Mouse (Mus musculus): Measurements from ENCODE around the gene Sipa1l1. TPM values are rescaled to one million over a fixed set of nuclear protein-coding genes. Genes with fewer than 3 reads are reported as not detected.

Gene Sipa1l1
- polyA plus RNA-seq, 1 experiment from 2014 or later: 25.9 TPM

GRCm38 (mm10) chr12:82306035-82306434 lies 136.9 kb downstream of the Sipa1l1 start:
- no peak overlapping the region for H3K9ac ChIP-seq (ENCODE audit: low read length)
- H3K4me1 ChIP-seq (replicated peaks; ENCODE audit: control insufficient read depth, insufficient read depth, low read length): 0 out of 2 replicates have a peak, but pooled peaks cover 2% of the 10 kb centered on the region
- no peak overlapping the region for H3K4me2 ChIP-seq (ENCODE audit: low read depth, low read length)
- H3K4me3 ChIP-seq (ENCODE audit: low read length): no peak overlapping the region
- H3K27me3 ChIP-seq (ENCODE audit: control insufficient read depth, insufficient read depth, low read depth, low read length): no peaks in the 10 kb centered on the region
- 64% methylated on average over 4 of the region's 4 CpGs for WGBS
- H3K27ac ChIP-seq (ENCODE audit: low read length): no peak overlapping the region
- H3K36me3 ChIP-seq (ENCODE audit: control insufficient read depth, insufficient read depth, low read length): no peaks in the 10 kb centered on the region
- ATAC-seq (ENCODE audit: low read depth): no peak
- H3K9me3 ChIP-seq (ENCODE audit: control insufficient read depth, low read length): no peaks in the 10 kb centered on the region

- no peak overlapping the region for H3K9ac ChIP-seq (ENCODE audit: low read length)
- 83% methylated on average over 2 of the region's 2 CpGs for WGBS
- H3K9me3 ChIP-seq (ENCODE audit: control insufficient read depth, low read length): no peaks in the 10 kb centered on the region
- no peak overlapping the region for H3K4me2 ChIP-seq (ENCODE audit: low read depth, low read length)
- no peak overlapping the region for H3K4me3 ChIP-seq (ENCODE audit: low read length)
- H3K4me1 ChIP-seq (replicated peaks; ENCODE audit: control insufficient read depth, insufficient read depth, low read length): no peaks in the 10 kb centered on the region
- no peaks in the 10 kb centered on the region for H3K27me3 ChIP-seq (ENCODE audit: control insufficient read depth, insufficient read depth, low read depth, low read length)
- ATAC-seq (ENCODE audit: low read depth): no peak
- no peaks in the 10 kb centered on the region for H3K36me3 ChIP-seq (ENCODE audit: control insufficient read depth, insufficient read depth, low read length)
- 0 out of 2 replicates have a peak overlapping the region, but pooled peaks have one; percentile 5 for H3K27ac ChIP-seq (ENCODE audit: low read length)
Measured at GRCm38 (mm10) chr12:82311593-82311992, 142.5 kb downstream of the Sipa1l1 start.

- no peak overlapping the region for H3K4me2 ChIP-seq (ENCODE audit: low read depth, low read length)
- H3K27ac ChIP-seq (ENCODE audit: low read length): peak overlapping the region; percentile 5; the same call in 1 of the 2 replicates
- ATAC-seq (ENCODE audit: low read depth): no peak; the same call in 1 of the 2 replicates
- H3K9ac ChIP-seq (ENCODE audit: low read length): no peak overlapping the region
- no peaks in the 10 kb centered on the region for H3K36me3 ChIP-seq (ENCODE audit: control insufficient read depth, insufficient read depth, low read length)
- H3K4me3 ChIP-seq (ENCODE audit: low read length): no peak overlapping the region
- H3K4me1 ChIP-seq (replicated peaks; ENCODE audit: control insufficient read depth, insufficient read depth, low read length): no peaks in the 10 kb centered on the region
- 79% methylated on average over 17 of the region's 17 CpGs for WGBS
- no peaks in the 10 kb centered on the region for H3K27me3 ChIP-seq (ENCODE audit: control insufficient read depth, insufficient read depth, low read depth, low read length)
- H3K9me3 ChIP-seq (ENCODE audit: control insufficient read depth, low read length): no peaks in the 10 kb centered on the region
Measured at GRCm38 (mm10) chr12:82312091-82312820, 143.1 kb downstream of the Sipa1l1 start.

- Histone ChIP-seq H3K4me3 (ENCODE audit: low read length) (no peak overlapping the region), H3K4me1 (replicated peaks; ENCODE audit: control insufficient read depth, insufficient read depth, low read length) (no peaks in the 10 kb centered on the region), H3K27ac (ENCODE audit: low read length) (no peak overlapping the region), H3K36me3 (ENCODE audit: control insufficient read depth, insufficient read depth, low read length) (no peaks in the 10 kb centered on the region), H3K9me3 (ENCODE audit: control insufficient read depth, low read length) (no peaks in the 10 kb centered on the region), H3K27me3 (ENCODE audit: control insufficient read depth, insufficient read depth, low read depth, low read length) (no peaks in the 10 kb centered on the region), H3K4me2 (ENCODE audit: low read depth, low read length) (no peak overlapping the region), H3K9ac (ENCODE audit: low read length) (no peak overlapping the region)
- ATAC-seq (ENCODE audit: low read depth): no peak
- 89% methylated on average over 3 of the region's 3 CpGs for WGBS
Measured at GRCm38 (mm10) chr12:82313091-82313490, 144.0 kb downstream of the Sipa1l1 start.

- Histone ChIP-seq H3K4me3 (ENCODE audit: low read length) (no peak overlapping the region), H3K4me2 (ENCODE audit: low read depth, low read length) (no peak overlapping the region), H3K9ac (ENCODE audit: low read length) (no peak overlapping the region), H3K27ac (ENCODE audit: low read length) (no peak overlapping the region), H3K27me3 (ENCODE audit: control insufficient read depth, insufficient read depth, low read depth, low read length) (no peaks in the 10 kb centered on the region), H3K36me3 (ENCODE audit: control insufficient read depth, insufficient read depth, low read length) (no peaks in the 10 kb centered on the region), H3K9me3 (ENCODE audit: control insufficient read depth, low read length) (no peaks in the 10 kb centered on the region), H3K4me1 (replicated peaks; ENCODE audit: control insufficient read depth, insufficient read depth, low read length) (0 out of 2 replicates have a peak, but pooled peaks cover 2% of the 10 kb centered on the region)
- 81% methylated on average over 7 of the region's 7 CpGs for WGBS
- ATAC-seq (ENCODE audit: low read depth): no peak
Measured at GRCm38 (mm10) chr12:82319436-82320131, 150.5 kb downstream of the Sipa1l1 start.

- H3K4me2 ChIP-seq (ENCODE audit: low read depth, low read length): no peak overlapping the region
- no peak overlapping the region for H3K4me3 ChIP-seq (ENCODE audit: low read length)
- no peaks in the 10 kb centered on the region for H3K27me3 ChIP-seq (ENCODE audit: control insufficient read depth, insufficient read depth, low read depth, low read length)
- no peaks in the 10 kb centered on the region for H3K36me3 ChIP-seq (ENCODE audit: control insufficient read depth, insufficient read depth, low read length)
- no peak for ATAC-seq (ENCODE audit: low read depth)
- H3K9me3 ChIP-seq (ENCODE audit: control insufficient read depth, low read length): no peaks in the 10 kb centered on the region
- no peak overlapping the region for H3K27ac ChIP-seq (ENCODE audit: low read length)
- 40% methylated on average over 3 of the region's 3 CpGs for WGBS
- no peak overlapping the region for H3K9ac ChIP-seq (ENCODE audit: low read length)
- 0 out of 2 replicates have a peak, but pooled peaks cover 2% of the 10 kb centered on the region for H3K4me1 ChIP-seq (replicated peaks; ENCODE audit: control insufficient read depth, insufficient read depth, low read length)
Measured at GRCm38 (mm10) chr12:82320204-82320603, 151.1 kb downstream of the Sipa1l1 start.

- no peak overlapping the region for H3K9ac ChIP-seq (ENCODE audit: low read length)
- no peaks in the 10 kb centered on the region for H3K36me3 ChIP-seq (ENCODE audit: control insufficient read depth, insufficient read depth, low read length)
- H3K9me3 ChIP-seq (ENCODE audit: control insufficient read depth, low read length): no peaks in the 10 kb centered on the region
- H3K4me1 ChIP-seq (replicated peaks; ENCODE audit: control insufficient read depth, insufficient read depth, low read length): peaks cover 3% of the 10 kb centered on the region
- no peak overlapping the region for H3K27ac ChIP-seq (ENCODE audit: low read length)
- H3K4me2 ChIP-seq (ENCODE audit: low read depth, low read length): no peak overlapping the region
- ATAC-seq (ENCODE audit: low read depth): no peak
- WGBS: 86% methylated on average over 8 of the region's 8 CpGs
- no peak overlapping the region for H3K4me3 ChIP-seq (ENCODE audit: low read length)
- no peaks in the 10 kb centered on the region for H3K27me3 ChIP-seq (ENCODE audit: control insufficient read depth, insufficient read depth, low read depth, low read length)
Measured at GRCm38 (mm10) chr12:82321397-82321796, 152.3 kb downstream of the Sipa1l1 start.

GRCm38 (mm10) chr12:82321855-82322254 lies 152.7 kb downstream of the Sipa1l1 start:
- H3K9ac ChIP-seq (ENCODE audit: low read length): no peak overlapping the region
- 0 out of 2 replicates have a peak, but pooled peaks have one; percentile 38 for ATAC-seq (ENCODE audit: low read depth)
- H3K4me2 ChIP-seq (ENCODE audit: low read depth, low read length): no peak overlapping the region
- no peaks in the 10 kb centered on the region for H3K36me3 ChIP-seq (ENCODE audit: control insufficient read depth, insufficient read depth, low read length)
- H3K4me1 ChIP-seq (replicated peaks; ENCODE audit: control insufficient read depth, insufficient read depth, low read length): peaks cover 6% of the 10 kb centered on the region
- H3K9me3 ChIP-seq (ENCODE audit: control insufficient read depth, low read length): no peaks in the 10 kb centered on the region
- WGBS: 95% methylated on average over 2 of the region's 2 CpGs
- H3K27ac ChIP-seq (ENCODE audit: low read length): no peak overlapping the region
- no peaks in the 10 kb centered on the region for H3K27me3 ChIP-seq (ENCODE audit: control insufficient read depth, insufficient read depth, low read depth, low read length)
- no peak overlapping the region for H3K4me3 ChIP-seq (ENCODE audit: low read length)

- no peak overlapping the region; the same call in 1 of the 2 replicates for H3K9ac ChIP-seq (ENCODE audit: low read length)
- no peaks in the 10 kb centered on the region for H3K9me3 ChIP-seq (ENCODE audit: control insufficient read depth, low read length)
- 50% methylated on average over 7 of the region's 7 CpGs for WGBS
- H3K36me3 ChIP-seq (ENCODE audit: control insufficient read depth, insufficient read depth, low read length): no peaks in the 10 kb centered on the region
- H3K27ac ChIP-seq (ENCODE audit: low read length): no peak overlapping the region
- H3K4me2 ChIP-seq (ENCODE audit: low read depth, low read length): no peak overlapping the region
- no peak for ATAC-seq (ENCODE audit: low read depth)
- no peak overlapping the region for H3K4me3 ChIP-seq (ENCODE audit: low read length)
- H3K4me1 ChIP-seq (replicated peaks; ENCODE audit: control insufficient read depth, insufficient read depth, low read length): peaks cover 6% of the 10 kb centered on the region
- H3K27me3 ChIP-seq (ENCODE audit: control insufficient read depth, insufficient read depth, low read depth, low read length): no peaks in the 10 kb centered on the region
Measured at GRCm38 (mm10) chr12:82322759-82323451, 153.8 kb downstream of the Sipa1l1 start.

All from lung, embryonic 16.5 days (tissue).